Comparison of ENCODE assay signal across 8 mouse cellular contexts in genomic region chr7:80781444-80782120, GRCm38 (mm10). TPM values are rescaled to one million over a fixed set of nuclear protein-coding genes. Genes with fewer than 3 reads are reported as not detected.
DNase-seq lines count a peak whose midpoint lies in the region; ATAC-seq and TF ChIP-seq lines count a peak whose summit lies in the region.

No protein-coding gene starts in this region.

- H3K27me3 ChIP-seq in liver, adult 2 months (ENCODE audit: control insufficient read depth, insufficient read depth, low read length), result no peaks in the 10 kb centered on the region
- no peaks in the 10 kb centered on the region for H3K27me3 ChIP-seq in intestine, embryonic 15.5 days (replicated peaks)
- no peaks in the 10 kb centered on the region for H3K27me3 ChIP-seq in midbrain, embryonic 11.5 days (ENCODE audit: control insufficient read depth, insufficient read depth, low read length)

- H3K4me1 ChIP-seq in liver, adult 2 months (ENCODE audit: control insufficient read depth, insufficient read depth, low read length), result no peaks in the 10 kb centered on the region; the same call in 1 of the 2 replicates
- peaks cover 27% of the 10 kb centered on the region for H3K4me1 ChIP-seq in intestine, embryonic 15.5 days (replicated peaks)
- H3K4me1 ChIP-seq in midbrain, embryonic 11.5 days (ENCODE audit: control insufficient read depth, insufficient read depth, low read length), result no peaks in the 10 kb centered on the region

- WGBS in liver, adult 2 months, result 74% methylated on average over 9 of the region's 9 CpGs
- whole genome bisulfite sequencing in intestine, embryonic 15.5 days, result 56% methylated on average over 9 of the region's 9 CpGs
- WGBS in midbrain, embryonic 11.5 days, result 76% methylated on average over 9 of the region's 9 CpGs

- no peak for ATAC-seq in intestine, embryonic 15.5 days
- no peak for ATAC-seq in midbrain, embryonic 11.5 days (ENCODE audit: low FRiP score)

- peak overlapping the region; percentile 20; the same call in 1 of the 2 replicates for H3K27ac ChIP-seq in liver, adult 2 months (replicated peaks; ENCODE audit: insufficient read depth, low read depth, low read length)
- peak overlapping the region; percentile 75 for H3K27ac ChIP-seq in intestine, embryonic 15.5 days
- H3K27ac ChIP-seq in midbrain, embryonic 11.5 days (ENCODE audit: low read depth, low read length), result no peak overlapping the region

- no peak overlapping the region for H3K4me3 ChIP-seq in liver, adult 2 months (ENCODE audit: insufficient read depth, low read depth, low read length)
- H3K4me3 ChIP-seq in intestine, embryonic 15.5 days (replicated peaks), result no peak overlapping the region
- H3K4me3 ChIP-seq in midbrain, embryonic 11.5 days (ENCODE audit: low read depth, low read length), result no peak overlapping the region

- H3K4me2 ChIP-seq in intestine, embryonic 15.5 days (replicated peaks), result peak overlapping the region; percentile 33
- no peak overlapping the region for H3K4me2 ChIP-seq in midbrain, embryonic 11.5 days

- no peak overlapping the region for H3K9ac ChIP-seq in liver, adult 2 months (ENCODE audit: low read depth, low read length)
- no peak overlapping the region; the same call in 1 of the 2 replicates for H3K9ac ChIP-seq in intestine, embryonic 15.5 days
- no peak overlapping the region for H3K9ac ChIP-seq in midbrain, embryonic 11.5 days (ENCODE audit: low read length)

- H3K36me3 ChIP-seq in liver, adult 2 months (ENCODE audit: control insufficient read depth, insufficient read depth, low read length), result no peaks in the 10 kb centered on the region
- no peaks in the 10 kb centered on the region for H3K36me3 ChIP-seq in intestine, embryonic 15.5 days
- H3K36me3 ChIP-seq in midbrain, embryonic 11.5 days (ENCODE audit: control insufficient read depth, insufficient read depth, low read length), result no peaks in the 10 kb centered on the region

- H3K79me2 ChIP-seq in liver, adult 2 months (ENCODE audit: control insufficient read depth, insufficient read depth, low read length), result no peaks in the 10 kb centered on the region; the same call in 1 of the 2 replicates

- TF ChIP-seq POLR2A in liver, adult 2 months (IDR thresholded peaks at IDR 0.05; ENCODE audit: extremely low read depth, insufficient read depth, low read length), result no peak

- no peaks in the 10 kb centered on the region for H3K9me3 ChIP-seq in intestine, embryonic 15.5 days
- H3K9me3 ChIP-seq in midbrain, embryonic 11.5 days (ENCODE audit: control insufficient read depth, low read length), result no peaks in the 10 kb centered on the region

- DNase-seq in liver, adult 2 months (ENCODE audit: extremely low read depth, low read depth, low spot score), result no peak
- no peak for DNase-seq in liver
- peak; percentile 66 for DNase-seq in gastrocnemius, adult 18-20 months (ENCODE audit: low spot score)
- peak; percentile 33 for DNase-seq in ovary, postnatal 14 days (ENCODE audit: low spot score)
- DNase-seq in embryo, embryonic 9.5 days (ENCODE audit: extremely low spot score), result no peak
- no peak for DNase-seq in embryo, embryonic 11 days
- DNase-seq in midbrain, embryonic 11.5 days (ENCODE audit: low spot score, missing footprints), result no peak

- TF ChIP-seq CTCF in liver, adult 2 months (IDR thresholded peaks at IDR 0.05; ENCODE audit: low read depth, low read length), result no peak

RNA-seq across cellular contexts. Expression of gene Iqgap1, which starts 44.2 kb away (rescaled TPM):
- total RNA-seq in liver, adult 2 months (2014; rRNA removed), result 7.8 and 9.2 TPM in 2 replicates
- 2.6 and 2.8 TPM in 2 replicates for polyA plus RNA-seq in liver, adult 2 months (2012; rRNA removed)
- total RNA-seq in gastrocnemius, adult 18-20 months (2021), result 10 to 100 TPM; 12.1 to 16.8 TPM
- 72.9 and 76.2 TPM in 2 replicates for polyA plus RNA-seq in intestine, embryonic 15.5 days (2015; fragmentation: Nextera tagmentation; extraction: Ambion mirVana)
- polyA plus RNA-seq in midbrain, embryonic 11.5 days (2014; fragmentation: Nextera tagmentation; extraction: Ambion mirVana), result 23.5 and 24.8 TPM in 2 replicates

Comparison
In these comparisons a context has a peak if more than half of its experiments do, and no peak if none do; other contexts are left out.
1. DNase-seq: peak in gastrocnemius, adult 18-20 months (single experiment) and ovary, postnatal 14 days (single experiment); none in liver, adult 2 months (single experiment), liver (single experiment), embryo, embryonic 9.5 days (single experiment), embryo, embryonic 11 days (single experiment) and midbrain, embryonic 11.5 days (single experiment).